Mouse (Mus musculus) cerebellum, adult 11 months (tissue): ENCODE results near the gene Cxadr.
"Not testable (repeated sequence)": the region's sequence is repeated elsewhere in the genome, so short reads cannot be mapped to it uniquely, and the experiment has no call there.

ENCODE experiments used
- DNase-seq: peaks from one replicate; pipeline ENCODE4 v3.0.0; 2022

Gene Cxadr

GRCm38 (mm10) chr16:78307476-78308192 is 6.3 kb downstream of the Cxadr start:
- DNase-seq = no peak

- no peak for DNase-seq
Observed at GRCm38 (mm10) chr16:78309258-78309657, 8.0 kb downstream of the Cxadr start.

GRCm38 (mm10) chr16:78313135-78313887 is 12.0 kb downstream of the Cxadr start:
- no peak for DNase-seq

- DNase-seq = no peak
Observed at GRCm38 (mm10) chr16:78314026-78314425, 12.7 kb downstream of the Cxadr start.

- peak; percentile 17 for DNase-seq
Observed at GRCm38 (mm10) chr16:78316849-78317248, 15.6 kb downstream of the Cxadr start.

GRCm38 (mm10) chr16:78317960-78318359 is 16.7 kb downstream of the Cxadr start:
- no peak for DNase-seq

- no peak for DNase-seq
Observed at GRCm38 (mm10) chr16:78319711-78320110, 18.4 kb downstream of the Cxadr start.

- no peak for DNase-seq
Observed at GRCm38 (mm10) chr16:78321559-78321958, 20.3 kb downstream of the Cxadr start.

- DNase-seq = no peak
Observed at GRCm38 (mm10) chr16:78322140-78322539, 20.9 kb downstream of the Cxadr start.

- DNase-seq = no peak
Observed at GRCm38 (mm10) chr16:78325972-78326848, 24.9 kb downstream of the Cxadr start.

GRCm38 (mm10) chr16:78327562-78327961 is 26.3 kb downstream of the Cxadr start:
- DNase-seq = no peak

- DNase-seq = no peak
Observed at GRCm38 (mm10) chr16:78327999-78328398, 26.7 kb downstream of the Cxadr start.

- no peak for DNase-seq
Observed at GRCm38 (mm10) chr16:78337226-78337625, 35.9 kb downstream of the Cxadr start.

GRCm38 (mm10) chr16:78341356-78341755 is 40.1 kb downstream of the Cxadr start:
- no peak for DNase-seq

GRCm38 (mm10) chr16:78342767-78343166 is 41.5 kb downstream of the Cxadr start:
- no peak for DNase-seq

- no peak for DNase-seq
Observed at GRCm38 (mm10) chr16:78343792-78344191, 42.5 kb downstream of the Cxadr start.

- no peak for DNase-seq
Observed at GRCm38 (mm10) chr16:78346662-78347327, 45.5 kb downstream of the Cxadr start.

- DNase-seq = no peak
Observed at GRCm38 (mm10) chr16:78347328-78347926, 46.1 kb downstream of the Cxadr start.

GRCm38 (mm10) chr16:78357757-78358156 is 56.5 kb downstream of the Cxadr start:
- no peak for DNase-seq

- no peak for DNase-seq
Observed at GRCm38 (mm10) chr16:78361466-78361865, 60.2 kb downstream of the Cxadr start.

- DNase-seq = not testable (repeated sequence)
Observed at GRCm38 (mm10) chr16:78364554-78364953, 63.3 kb downstream of the Cxadr start.

GRCm38 (mm10) chr16:78371491-78372046 is 70.3 kb downstream of the Cxadr start:
- DNase-seq = no peak
